28 mouse cellular contexts compared by ENCODE assay signal in the genomic region with DNA sequence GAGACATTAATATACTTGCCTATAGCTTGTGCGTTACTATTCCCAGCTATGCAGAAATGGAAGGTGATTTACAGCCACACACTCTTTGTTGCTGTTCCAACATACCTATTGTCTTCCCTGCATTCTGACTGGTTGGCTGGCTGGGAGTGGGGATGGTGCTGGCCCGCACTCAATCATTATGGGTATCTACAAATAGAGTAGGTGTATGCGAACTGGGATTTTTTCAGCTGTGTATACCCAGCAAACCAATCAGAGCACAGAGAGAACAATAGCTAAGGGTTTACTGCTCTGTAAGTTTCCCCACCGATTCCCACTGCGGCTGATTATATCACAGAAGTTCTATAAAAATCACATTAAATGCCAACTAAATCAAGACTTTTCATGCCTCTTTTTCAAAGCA. TPM values are rescaled to one million over a fixed set of nuclear protein-coding genes. Genes with fewer than 3 reads are reported as not detected.
"Had no signal": no experiment of that assay in that cellular context is flagged by ENCODE, and none has a peak within 500 bp of the region (broad histone marks: within the 10 kb centered on the region; RNA-seq: fewer than 3 reads in every experiment).

No protein-coding gene starts in this region.

- H3K27ac ChIP-seq: gastrocnemius, adult 2 months; heart, adult 2 months; heart, embryonic 13.5 days; heart, embryonic 15.5 days; hindbrain, embryonic 10.5 days; hindbrain, embryonic 12.5 days; intestine, embryonic 15.5 days; layer of hippocampus, adult 2 months; left cerebral cortex, adult 2 months; limb, embryonic 10.5 days; limb, embryonic 12.5 days; liver, embryonic 13.5 days had no signal

- H3K27me3 ChIP-seq: heart, embryonic 13.5 days; heart, embryonic 15.5 days; hindbrain, embryonic 12.5 days; intestine, embryonic 15.5 days; liver, embryonic 13.5 days had no signal

- H3K9me3 ChIP-seq: heart, embryonic 13.5 days; heart, embryonic 15.5 days; hindbrain, embryonic 10.5 days; hindbrain, embryonic 12.5 days; intestine, embryonic 15.5 days; limb, embryonic 10.5 days; limb, embryonic 12.5 days; liver, embryonic 13.5 days had no signal

- ATAC-seq: hindbrain, embryonic 16.5 days; inflammation-experienced regulatory T-cells, adult 6 months; intestine, embryonic 15.5 days; intestine, postnatal 0 days had no signal

- H3K4me1 ChIP-seq: intestine, embryonic 15.5 days; limb, embryonic 12.5 days; liver, embryonic 13.5 days had no signal

- DNase-seq: gastrocnemius, adult 2 months; gastrocnemius, postnatal 10 days; gastrocnemius, postnatal 25 days; heart, adult 2 months; heart, postnatal 14 days; heart, postnatal 4 days; kidney, adult 18-20 months; kidney, adult 8-10 months; kidney, postnatal 10 days; kidney, postnatal 25 days; kidney, postnatal 4 days; liver; liver, embryonic 13.5 days had no signal

- H3K4me2 ChIP-seq: heart, embryonic 11.5 days; heart, embryonic 13.5 days; heart, embryonic 15.5 days; hindbrain, embryonic 12.5 days; intestine, embryonic 15.5 days; limb, embryonic 12.5 days; liver, embryonic 11.5 days; liver, embryonic 13.5 days had no signal

- H3K36me3 ChIP-seq: heart, embryonic 13.5 days; heart, embryonic 15.5 days; hindbrain, embryonic 10.5 days; hindbrain, embryonic 12.5 days; intestine, embryonic 15.5 days; limb, embryonic 10.5 days; limb, embryonic 12.5 days; liver, embryonic 13.5 days had no signal

- H3K4me3 ChIP-seq: gastrocnemius, adult 2 months; heart, adult 2 months; heart, embryonic 13.5 days; heart, embryonic 15.5 days; hindbrain, embryonic 10.5 days; hindbrain, embryonic 12.5 days; intestine, embryonic 15.5 days; layer of hippocampus, adult 2 months; left cerebral cortex, adult 2 months; limb, embryonic 10.5 days; limb, embryonic 12.5 days; liver, embryonic 13.5 days had no signal

- H3K9ac ChIP-seq: heart, embryonic 13.5 days; heart, embryonic 15.5 days; hindbrain, embryonic 12.5 days; intestine, embryonic 15.5 days; limb, embryonic 12.5 days; liver, embryonic 13.5 days had no signal

RNA-seq across cellular contexts. Expression of gene Gm12689, which starts 35.7 kb away (rescaled TPM):
- polyA plus RNA-seq: heart, embryonic 15.5 days; heart, postnatal 0 days; inflammation-experienced regulatory T-cells, adult 6 months; liver, embryonic 11.5 days had no signal
